Mouse (Mus musculus): ENCODE measurements around the gene Igf2r. TPM values are rescaled to one million over a fixed set of nuclear protein-coding genes. Genes with fewer than 3 reads are reported as not detected.

Igf2r gene
- polyA plus RNA-seq, 1 experiment from 2014 or later: 77.5 TPM

GRCm38 (mm10) chr17:12793660-12794406 lies 24.4 kb upstream of the Igf2r start:
- Histone ChIP-seq H3K79me2 (ENCODE audit: inconsistent target) (no peaks in the 10 kb centered on the region), H3K27ac (no peak overlapping the region), H3K4me3 (ENCODE audit: inconsistent target) (no peak overlapping the region), H3K36me3 (ENCODE audit: inconsistent target) (no peaks in the 10 kb centered on the region)
- WGBS (ENCODE audit: missing documents): 18% methylated on average over 7 of the region's 8 CpGs

DNA sequence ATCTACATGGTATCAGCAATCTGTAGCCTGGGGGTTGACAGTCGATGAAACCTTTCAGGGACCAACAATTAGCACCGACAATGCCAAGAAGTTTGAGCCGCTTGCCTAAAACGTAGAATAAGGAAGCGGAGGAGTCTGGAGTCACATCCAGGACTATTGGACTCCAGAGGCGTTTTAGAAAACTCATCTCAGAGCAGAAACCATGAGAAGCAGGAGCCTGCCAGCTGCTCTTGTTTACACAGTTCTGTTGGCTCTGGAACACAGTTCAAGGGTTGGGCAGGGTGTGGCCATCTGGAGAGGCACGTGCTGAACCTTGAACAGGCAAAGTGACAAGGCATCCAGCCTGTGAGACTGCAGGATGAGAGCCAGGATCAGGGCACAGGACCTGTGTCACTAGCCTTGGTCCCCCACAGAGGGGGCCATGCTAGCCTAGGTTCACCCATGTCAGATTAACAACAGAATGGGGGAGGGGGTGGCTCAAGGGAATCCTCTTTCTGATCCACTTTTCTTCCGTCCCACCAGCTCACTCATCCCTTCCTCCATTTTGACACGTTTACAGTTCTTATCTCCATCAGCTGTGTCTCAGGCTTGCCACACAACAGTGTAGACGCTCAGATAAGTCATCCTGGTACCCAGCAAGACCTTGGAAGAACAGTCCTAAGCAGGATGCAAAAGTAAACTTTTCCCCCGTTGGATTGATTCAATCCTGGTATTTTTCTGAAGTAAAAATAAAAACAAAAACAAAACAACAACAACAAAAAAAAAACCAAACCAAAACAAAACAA lies 23.1 kb upstream of the Igf2r start:
- 78% methylated on average over 11 of the region's 11 CpGs for WGBS (ENCODE audit: missing documents)
- no peak overlapping the region for H3K4me3 ChIP-seq (ENCODE audit: inconsistent target)
- no peak overlapping the region for H3K27ac ChIP-seq
- H3K36me3 ChIP-seq (ENCODE audit: inconsistent target): no peaks in the 10 kb centered on the region
- no peaks in the 10 kb centered on the region for H3K79me2 ChIP-seq (ENCODE audit: inconsistent target)

- no peak overlapping the region for H3K27ac ChIP-seq
- H3K79me2 ChIP-seq (ENCODE audit: inconsistent target): no peaks in the 10 kb centered on the region
- H3K36me3 ChIP-seq (ENCODE audit: inconsistent target): no peaks in the 10 kb centered on the region
- no peak overlapping the region for H3K4me3 ChIP-seq (ENCODE audit: inconsistent target)
- 57% methylated on average over 4 of the region's 4 CpGs for WGBS (ENCODE audit: missing documents)
These were observed 22.0 kb upstream of the Igf2r start for GRCm38 (mm10) chr17:12791420-12791819.

DNA sequence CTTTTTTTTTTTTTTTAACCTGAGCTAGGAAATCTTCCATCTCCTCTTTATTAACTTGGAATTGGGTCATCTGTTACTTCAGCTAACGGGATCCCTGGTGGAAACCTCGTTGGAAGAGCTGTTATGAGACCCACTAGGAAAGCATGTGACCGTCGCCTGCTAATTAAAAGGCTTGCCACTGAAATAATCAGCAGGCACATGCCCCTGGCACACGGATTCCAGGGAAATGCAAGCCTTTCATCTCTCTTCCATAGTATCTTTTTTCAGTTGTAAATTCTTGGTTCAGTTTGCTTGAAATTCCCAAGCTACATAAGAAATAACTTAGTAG lies 21.6 kb upstream of the Igf2r start:
- WGBS (ENCODE audit: missing documents): 93% methylated on average over 5 of the region's 5 CpGs
- no peaks in the 10 kb centered on the region for H3K36me3 ChIP-seq (ENCODE audit: inconsistent target)
- H3K4me3 ChIP-seq (ENCODE audit: inconsistent target): no peak overlapping the region
- H3K27ac ChIP-seq: 0 out of 2 replicates have a peak overlapping the region, but pooled peaks have one; percentile 19
- no peaks in the 10 kb centered on the region for H3K79me2 ChIP-seq (ENCODE audit: inconsistent target)

DNA sequence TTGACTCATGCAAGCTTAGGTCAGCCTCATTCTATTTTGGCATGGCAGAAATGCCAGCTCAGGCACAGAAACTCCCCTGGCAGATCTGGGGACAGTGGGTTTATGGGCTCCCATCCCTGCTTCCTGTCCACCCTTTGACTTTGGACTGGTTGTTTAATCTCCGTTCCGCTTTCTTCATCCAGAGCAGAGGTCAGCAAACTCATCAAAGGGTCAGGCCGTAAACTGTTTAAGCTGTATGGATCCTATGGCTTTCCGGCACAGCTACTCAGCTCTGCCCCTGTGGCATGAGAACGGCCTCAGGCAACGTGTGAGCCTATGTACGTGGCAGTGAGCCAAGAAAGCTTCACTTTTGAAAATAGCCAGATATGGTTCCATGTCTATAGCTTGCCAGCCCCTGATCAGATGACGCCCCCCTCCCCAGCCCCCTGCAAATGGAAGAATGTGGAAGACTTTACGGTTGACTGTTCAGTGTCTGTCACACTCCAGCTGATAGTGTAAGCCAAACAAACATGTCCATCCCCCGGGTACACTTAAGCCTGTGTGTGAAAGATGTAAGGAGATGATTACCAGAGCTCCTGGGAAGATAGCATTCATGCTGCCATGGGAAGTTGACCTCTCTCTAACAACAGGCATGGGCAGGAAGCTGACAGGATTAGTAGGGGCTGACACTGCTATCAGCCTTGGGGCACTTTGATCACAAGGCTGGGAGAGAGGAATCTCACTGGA lies 21.1 kb upstream of the Igf2r start:
- H3K79me2 ChIP-seq (ENCODE audit: inconsistent target): no peaks in the 10 kb centered on the region
- no peak overlapping the region for H3K4me3 ChIP-seq (ENCODE audit: inconsistent target)
- H3K27ac ChIP-seq: peak overlapping the region; percentile 19; the same call in 1 of the 2 replicates
- WGBS (ENCODE audit: missing documents): 81% methylated on average over 10 of the region's 10 CpGs
- H3K36me3 ChIP-seq (ENCODE audit: inconsistent target): no peaks in the 10 kb centered on the region

- 23% methylated on average over 11 of the region's 11 CpGs for WGBS (ENCODE audit: missing documents)
- peak overlapping the region; percentile 22 for H3K27ac ChIP-seq
These were observed 13.7 kb upstream of the Igf2r start for GRCm38 (mm10) chr17:12782861-12783847.

GRCm38 (mm10) chr17:12781101-12781500 lies 11.6 kb upstream of the Igf2r start:
- H3K27ac ChIP-seq: peak overlapping the region; percentile 7; the same call in 1 of the 2 replicates
- no peak overlapping the region for H3K4me3 ChIP-seq (ENCODE audit: inconsistent target)
- no peaks in the 10 kb centered on the region for H3K79me2 ChIP-seq (ENCODE audit: inconsistent target)
- 3% methylated on average over 3 of the region's 5 CpGs for WGBS (ENCODE audit: missing documents)
- no peaks in the 10 kb centered on the region for H3K36me3 ChIP-seq (ENCODE audit: inconsistent target)

More at GRCm38 (mm10) chr17:12782861-12783847, 13.7 kb upstream of the Igf2r start:
- Histone ChIP-seq H3K79me2 (ENCODE audit: inconsistent target) (no peaks in the 10 kb centered on the region), H3K4me3 (ENCODE audit: inconsistent target) (no peak overlapping the region), H3K36me3 (ENCODE audit: inconsistent target) (no peaks in the 10 kb centered on the region)

GRCm38 (mm10) chr17:12780125-12780524 lies 10.7 kb upstream of the Igf2r start:
- Histone ChIP-seq H3K27ac (no peak overlapping the region), H3K4me3 (ENCODE audit: inconsistent target) (no peak overlapping the region), H3K79me2 (ENCODE audit: inconsistent target) (no peaks in the 10 kb centered on the region), H3K36me3 (ENCODE audit: inconsistent target) (no peaks in the 10 kb centered on the region)
- WGBS (ENCODE audit: missing documents): 68% methylated on average over 8 of the region's 8 CpGs

DNA sequence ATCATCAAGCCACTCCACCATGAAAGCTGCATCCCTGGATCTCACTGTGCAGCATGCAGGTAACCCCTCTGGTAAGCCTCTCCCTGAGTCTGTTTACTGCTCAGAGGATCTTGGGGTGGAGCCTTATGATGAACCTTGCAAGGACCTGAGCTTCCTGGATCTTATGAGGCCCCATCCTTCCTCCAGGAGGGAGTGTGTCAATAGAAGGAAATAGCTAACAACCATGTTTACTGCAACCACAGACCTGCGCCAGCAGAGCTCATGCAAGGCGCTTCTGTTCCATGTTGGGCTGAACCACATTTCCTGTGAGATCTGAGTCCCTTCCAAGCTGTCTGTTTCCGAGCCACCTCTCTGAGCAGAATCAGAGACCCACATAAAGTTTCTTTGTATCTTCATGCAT lies 10.0 kb upstream of the Igf2r start:
- Histone ChIP-seq H3K79me2 (ENCODE audit: inconsistent target) (no peaks in the 10 kb centered on the region), H3K36me3 (ENCODE audit: inconsistent target) (no peaks in the 10 kb centered on the region), H3K27ac (no peak overlapping the region), H3K4me3 (ENCODE audit: inconsistent target) (no peak overlapping the region)
- 24% methylated on average over 3 of the region's 3 CpGs for WGBS (ENCODE audit: missing documents)

- 55% methylated on average over 3 of the region's 3 CpGs for WGBS (ENCODE audit: missing documents)
- Histone ChIP-seq H3K4me3 (ENCODE audit: inconsistent target) (no peak overlapping the region), H3K36me3 (ENCODE audit: inconsistent target) (no peaks in the 10 kb centered on the region), H3K79me2 (ENCODE audit: inconsistent target) (no peaks in the 10 kb centered on the region), H3K27ac (no peak overlapping the region)
These were observed 4.5 kb upstream of the Igf2r start for GRCm38 (mm10) chr17:12773956-12774355.

- Histone ChIP-seq H3K4me3 (ENCODE audit: inconsistent target) (no peak overlapping the region), H3K79me2 (ENCODE audit: inconsistent target) (peaks cover 29% of the 10 kb centered on the region), H3K36me3 (ENCODE audit: inconsistent target) (no peaks in the 10 kb centered on the region), H3K27ac (no peak overlapping the region)
- 94% methylated on average over 5 of the region's 5 CpGs for WGBS (ENCODE audit: missing documents)
These were observed 1.0 kb upstream of the Igf2r start for GRCm38 (mm10) chr17:12770500-12770899.

GRCm38 (mm10) chr17:12768415-12769379 lies 767 bp downstream of the Igf2r start:
- Histone ChIP-seq H3K79me2 (ENCODE audit: inconsistent target) (peaks cover 48% of the 10 kb centered on the region), H3K4me3 (ENCODE audit: inconsistent target) (peak overlapping the region; percentile 34), H3K36me3 (ENCODE audit: inconsistent target) (no peaks in the 10 kb centered on the region), H3K27ac (no peak overlapping the region)
- WGBS (ENCODE audit: missing documents): 52% methylated on average over 30 of the region's 41 CpGs

DNA sequence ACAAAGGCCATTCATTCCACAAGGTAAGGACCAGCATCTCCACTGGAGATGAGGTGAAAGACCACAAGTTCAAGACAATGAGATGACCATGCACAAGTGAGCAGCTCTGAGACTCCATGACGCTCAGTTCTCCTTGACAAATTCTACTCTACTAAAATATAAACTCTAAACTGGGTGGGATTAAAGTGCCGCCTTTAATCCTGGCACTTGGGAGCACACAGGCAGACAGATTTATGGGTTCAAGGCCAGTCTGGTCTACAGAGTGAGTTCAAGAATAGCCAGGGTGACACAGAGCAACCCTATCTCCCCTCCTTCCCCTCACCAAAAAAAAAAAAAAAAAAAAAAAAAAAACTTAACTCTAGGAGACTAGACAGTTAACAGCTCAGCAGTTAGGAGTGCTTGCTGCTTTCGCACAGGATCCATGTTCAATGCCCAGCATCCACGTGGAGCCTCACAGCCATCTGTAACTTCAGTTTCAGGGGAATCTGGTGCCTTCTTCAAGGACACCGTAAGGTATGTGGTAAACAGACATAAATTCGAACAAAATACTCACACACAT lies 2.1 kb downstream of the Igf2r start:
- 92% methylated on average over 6 of the region's 6 CpGs for WGBS (ENCODE audit: missing documents)
- H3K4me3 ChIP-seq (ENCODE audit: inconsistent target): no peak overlapping the region
- peaks cover 61% of the 10 kb centered on the region for H3K79me2 ChIP-seq (ENCODE audit: inconsistent target)
- H3K36me3 ChIP-seq (ENCODE audit: inconsistent target): no peaks in the 10 kb centered on the region
- no peak overlapping the region for H3K27ac ChIP-seq
